Mouse (Mus musculus) heart, embryonic 16.5 days (tissue): ENCODE data around the gene Cntfr. TPM values are rescaled to one million over a fixed set of nuclear protein-coding genes. Genes with fewer than 3 reads are reported as not detected.
"Not testable (repeated sequence)": the region's sequence is repeated elsewhere in the genome, so short reads cannot be mapped to it uniquely, and the experiment has no call there.

Experiments used
- ATAC-seq: fragments of 200-750 bp; cut with Nextera tagmentation; replicated peaks from 2 replicates; pipeline ENCODE4 v1.8.0; 2017; ENCODE audit warnings: moderate number of reproducible peaks; ENCODE audit not compliant: insufficient read depth, low FRiP score; ENCODE audit errors: extremely low read depth
- H3K27ac ChIP-seq: fragments of 300-500 bp; sonication (generic); 2 replicates; pipeline ENCODE4 v1.5.1; 2014; ENCODE audit warnings: mild to moderate bottlenecking, low read length, control low read depth, moderate library complexity
- H3K27me3 ChIP-seq: fragments of 300-500 bp; sonication (generic); 2 replicates; pipeline ENCODE4 v1.6.1; 2014; ENCODE audit warnings: low read length, mixed read lengths; ENCODE audit not compliant: control insufficient read depth, insufficient read depth
- H3K36me3 ChIP-seq: fragments of 300-500 bp; sonication (generic); 2 replicates; pipeline ENCODE4 v1.6.1; 2014; ENCODE audit not compliant: control insufficient read depth, insufficient read depth
- H3K4me1 ChIP-seq: fragments of 300-500 bp; sonication (generic); 2 replicates; pipeline ENCODE4 v1.6.1; 2014; ENCODE audit warnings: low read length, mixed read lengths; ENCODE audit not compliant: control insufficient read depth, insufficient read depth
- H3K4me2 ChIP-seq: fragments of 300-500 bp; sonication (generic); 2 replicates; pipeline ENCODE4 v1.6.1; 2014; ENCODE audit warnings: low read depth, mild to moderate bottlenecking, control low read depth, low read length
- H3K4me3 ChIP-seq: fragments of 300-500 bp; sonication (generic); 2 replicates; pipeline ENCODE4 v1.5.1; 2014; ENCODE audit warnings: mild to moderate bottlenecking, control low read depth, low read length
- H3K9ac ChIP-seq: fragments of 300-500 bp; sonication (generic); 2 replicates; pipeline ENCODE4 v1.6.1; 2014; ENCODE audit warnings: low read length, control low read depth
- H3K9me3 ChIP-seq: fragments of 300-500 bp; sonication (generic); replicated peaks from 2 replicates; pipeline ENCODE4 v1.6.1; 2016; ENCODE audit warnings: low read length; ENCODE audit not compliant: control insufficient read depth
- whole genome bisulfite sequencing: fragments of 180-500 bp; shearing (Covaris S2); extraction: QIAGEN DNeasy Blood & Tissue Kit; methylation state at CpG from one replicate; pipeline ENCODE4 v1.1.7; 2014; 5-methylcytosine and 5-hydroxymethylcytosine counted together
- polyA plus RNA-seq: library from polyadenylated mRNA; unstranded; fragments of >200 nt; fragmentation: Nextera tagmentation; extraction: Ambion mirVana; gene quantifications from 2 replicates; pipeline ENCODE4 v1.2.1, GENCODE M21; 2015

Cntfr gene
- polyA plus RNA-seq, 1 experiment from 2014 or later: 1.5 TPM

DNA sequence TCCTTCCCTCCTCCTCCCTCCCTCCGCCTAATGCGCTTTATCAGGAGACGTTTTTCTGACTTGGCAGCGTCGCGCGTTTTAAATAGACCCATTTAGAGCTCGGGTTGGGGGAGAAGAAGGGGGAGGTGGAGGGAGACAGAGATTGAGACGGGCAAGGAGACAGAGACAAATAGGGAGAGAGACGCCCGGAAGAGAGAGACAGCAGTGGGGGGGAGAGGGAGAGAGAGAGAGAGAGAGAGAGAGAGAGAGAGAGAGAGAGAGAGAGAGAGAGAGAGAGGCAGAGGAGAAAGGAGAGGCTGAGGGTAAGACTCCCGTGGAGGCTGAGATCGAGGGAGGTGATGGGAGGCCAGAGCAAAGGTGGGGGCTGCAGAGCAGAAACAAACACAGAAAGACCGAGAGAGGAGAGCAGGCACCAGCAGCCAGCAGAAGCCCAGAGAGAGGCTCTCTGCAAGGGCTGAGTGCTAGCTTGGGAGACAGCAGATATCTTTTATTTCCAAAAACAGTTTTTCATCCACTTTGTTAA is 11.9 kb downstream of the Cntfr start:
- 1% methylated on average over 14 of the region's 14 CpGs for WGBS
- not testable (repeated sequence) for H3K27me3 ChIP-seq, ATAC-seq, H3K9ac ChIP-seq, H3K4me1 ChIP-seq, H3K4me2 ChIP-seq, H3K9me3 ChIP-seq, H3K4me3 ChIP-seq, H3K36me3 ChIP-seq, H3K27ac ChIP-seq

DNA sequence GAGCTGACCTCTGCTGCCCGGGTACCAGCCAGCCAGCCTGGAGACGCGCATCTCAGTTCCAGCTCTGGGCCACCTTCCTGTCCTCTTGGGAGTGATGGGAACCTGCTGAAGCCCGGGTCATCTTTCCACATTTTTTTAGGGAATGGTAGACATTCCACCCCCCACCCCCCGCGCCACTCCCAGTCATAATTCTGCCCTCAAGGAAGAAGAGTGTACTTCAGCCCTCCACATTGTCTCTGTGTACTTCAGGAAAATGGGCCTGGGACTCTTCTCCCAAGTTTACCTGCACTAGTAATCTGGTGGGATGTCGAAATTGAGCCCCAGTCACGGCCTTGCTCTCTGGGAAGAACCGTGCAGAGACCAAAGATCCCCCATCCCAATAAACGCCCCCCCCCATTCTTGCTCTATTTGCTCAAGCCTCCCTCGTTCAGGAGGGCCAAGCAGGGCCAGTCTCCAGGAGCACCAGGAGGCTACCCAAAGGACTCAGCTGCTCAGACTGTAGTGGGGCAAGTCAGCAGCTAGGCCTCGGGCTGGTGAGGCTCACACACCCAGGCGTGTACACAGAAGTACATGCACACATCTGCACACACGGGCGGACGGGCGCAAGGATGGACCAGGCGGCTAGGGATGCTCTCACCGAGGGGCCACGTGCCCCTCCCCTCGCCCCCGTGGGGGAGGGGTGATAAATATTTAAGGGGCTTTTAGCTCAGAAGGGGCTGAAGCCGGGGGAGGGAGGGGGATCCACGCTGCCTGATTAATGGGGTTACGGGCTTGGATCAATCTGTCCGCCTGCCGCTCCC is 12.6 kb downstream of the Cntfr start:
- H3K4me2 ChIP-seq: peak overlapping the region; percentile 23
- not testable (repeated sequence) for H3K4me3 ChIP-seq, ATAC-seq, H3K27ac ChIP-seq, H3K36me3 ChIP-seq, H3K4me1 ChIP-seq, H3K9me3 ChIP-seq, H3K9ac ChIP-seq, H3K27me3 ChIP-seq
- 6% methylated on average over 22 of the region's 27 CpGs for WGBS

DNA sequence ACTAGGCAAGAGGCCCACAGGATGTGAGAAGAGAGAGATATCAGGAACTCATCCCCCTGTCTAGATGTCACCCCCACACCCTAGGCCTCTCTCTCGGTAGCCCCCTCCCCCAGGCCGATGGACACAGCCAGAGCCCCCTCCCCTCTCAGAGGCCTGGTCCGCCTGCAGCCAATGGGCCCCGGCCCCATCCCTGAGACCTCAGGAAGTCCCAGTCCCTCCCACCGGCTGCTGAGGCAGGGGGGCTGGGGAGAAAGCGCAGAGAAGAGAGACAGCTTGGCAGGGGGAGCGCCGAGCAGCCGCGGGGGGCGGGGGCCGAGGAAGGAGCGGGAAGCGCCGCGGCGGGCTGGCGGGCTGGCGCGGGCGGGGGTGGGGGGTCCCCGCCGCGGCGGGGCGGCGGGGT is 13.6 kb downstream of the Cntfr start:
- H3K9ac ChIP-seq, H3K9me3 ChIP-seq, H3K27me3 ChIP-seq, ATAC-seq, H3K36me3 ChIP-seq, H3K27ac ChIP-seq: not testable (repeated sequence)
- Histone ChIP-seq H3K4me3 (peak overlapping the region; percentile 24), H3K4me1 (peaks cover 12% of the 10 kb centered on the region), H3K4me2 (peak overlapping the region; percentile 44)
- WGBS: 0% methylated on average over 1 of the region's 27 CpGs

DNA sequence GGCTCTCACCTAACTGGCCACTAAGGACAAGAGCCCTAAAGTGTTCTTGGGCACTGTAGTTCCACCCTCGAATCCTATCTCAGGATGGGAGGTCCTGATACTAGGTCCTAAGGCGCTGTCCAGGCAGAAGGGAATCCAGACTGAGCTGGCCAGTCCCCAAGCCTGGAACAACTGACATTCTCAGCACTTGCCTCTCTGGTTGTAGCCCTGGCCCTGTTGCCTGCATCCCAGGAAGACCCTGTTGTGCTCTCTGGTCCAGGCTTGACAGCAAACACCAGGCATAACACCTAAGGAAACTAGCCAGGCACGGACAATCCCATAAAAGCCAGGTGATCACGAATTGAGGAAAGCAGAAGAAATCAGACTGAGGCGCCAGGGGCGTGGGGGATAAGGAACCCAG is 14.1 kb downstream of the Cntfr start:
- no peak overlapping the region for H3K4me3 ChIP-seq
- 34% methylated on average over 6 of the region's 6 CpGs for WGBS
- H3K27me3 ChIP-seq: peaks cover 4% of the 10 kb centered on the region
- H3K9me3 ChIP-seq: no peaks in the 10 kb centered on the region
- no peak overlapping the region for H3K4me2 ChIP-seq
- no peak overlapping the region for H3K27ac ChIP-seq
- no peak overlapping the region for H3K9ac ChIP-seq
- H3K36me3 ChIP-seq: no peaks in the 10 kb centered on the region
- H3K4me1 ChIP-seq: peaks cover 12% of the 10 kb centered on the region
- no peak for ATAC-seq

DNA sequence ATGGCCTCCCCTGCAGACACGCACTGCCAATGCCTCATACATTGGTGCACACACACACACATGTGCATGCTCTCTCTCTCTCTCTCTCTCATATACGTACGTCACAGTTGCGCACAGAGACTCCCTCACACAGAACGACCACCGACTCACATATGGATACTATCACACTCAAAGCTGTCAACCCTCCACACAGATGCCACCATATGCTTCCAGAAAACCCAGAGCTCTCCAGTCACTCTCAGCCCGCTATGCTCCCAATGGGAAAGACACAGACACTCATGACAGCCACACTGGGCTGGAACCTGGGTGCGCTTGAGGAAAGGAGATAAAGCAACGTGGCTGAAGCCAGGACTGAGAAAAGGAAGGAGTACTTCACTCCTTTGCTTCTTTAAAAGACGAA is 14.9 kb downstream of the Cntfr start:
- H3K4me2 ChIP-seq: no peak overlapping the region
- no peaks in the 10 kb centered on the region for H3K9me3 ChIP-seq
- H3K9ac ChIP-seq: no peak overlapping the region
- H3K4me3 ChIP-seq: no peak overlapping the region
- H3K4me1 ChIP-seq: peaks cover 17% of the 10 kb centered on the region
- ATAC-seq: no peak
- H3K27me3 ChIP-seq: peaks cover 4% of the 10 kb centered on the region
- H3K36me3 ChIP-seq: no peaks in the 10 kb centered on the region
- no peak overlapping the region for H3K27ac ChIP-seq
- WGBS: 63% methylated on average over 10 of the region's 10 CpGs

DNA sequence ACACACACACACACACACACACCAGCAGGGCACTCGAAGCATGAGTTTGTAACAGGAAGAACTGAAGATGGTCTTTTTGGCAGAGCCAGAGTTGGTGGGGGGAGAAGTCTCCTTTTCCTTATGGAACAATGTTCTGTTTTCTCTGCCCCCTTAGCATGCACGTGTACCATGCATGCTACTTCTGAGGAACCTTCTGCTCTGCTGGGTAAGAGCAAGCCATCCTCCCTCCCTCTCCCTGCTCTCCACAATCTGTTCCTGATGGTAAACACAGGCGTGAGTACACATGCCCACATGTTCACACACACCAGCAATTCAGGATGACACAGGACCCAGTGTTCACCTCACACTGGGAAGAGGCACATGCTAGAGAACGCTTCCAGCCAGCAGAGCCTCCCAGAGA is 15.7 kb downstream of the Cntfr start:
- WGBS: 64% methylated on average over 4 of the region's 4 CpGs
- Histone ChIP-seq H3K9me3 (no peaks in the 10 kb centered on the region), H3K4me3 (no peak overlapping the region), H3K9ac (no peak overlapping the region), H3K36me3 (no peaks in the 10 kb centered on the region), H3K27ac (no peak overlapping the region), H3K27me3 (peaks cover 4% of the 10 kb centered on the region), H3K4me2 (no peak overlapping the region), H3K4me1 (peaks cover 24% of the 10 kb centered on the region)
- no peak for ATAC-seq

DNA sequence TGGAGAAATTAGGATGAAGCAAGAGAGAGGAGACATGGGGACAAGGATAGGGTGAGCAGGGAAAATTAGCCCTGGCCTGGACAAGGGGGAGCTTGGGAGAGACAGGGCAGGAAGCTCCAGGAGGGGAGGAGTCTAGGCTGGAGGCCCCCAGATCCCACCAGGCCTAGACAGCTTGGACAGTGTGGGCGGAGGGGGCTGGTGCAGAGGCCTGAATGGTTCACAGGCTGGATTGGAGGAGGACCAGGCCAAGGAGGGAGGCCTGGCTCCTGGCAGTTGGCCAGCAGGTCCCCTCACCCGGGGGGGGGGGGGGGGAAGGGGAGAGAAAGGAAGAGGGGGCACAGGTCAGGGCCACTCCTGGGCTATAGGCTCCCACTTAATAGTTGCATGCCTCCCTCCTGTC is 17.6 kb downstream of the Cntfr start:
- Histone ChIP-seq H3K9me3 (no peaks in the 10 kb centered on the region), H3K4me1 (peaks cover 27% of the 10 kb centered on the region), H3K9ac (peak overlapping the region; percentile 26; the same call in 1 of the 2 replicates), H3K27ac (no peak overlapping the region), H3K36me3 (no peaks in the 10 kb centered on the region), H3K27me3 (peaks cover 4% of the 10 kb centered on the region), H3K4me3 (no peak overlapping the region), H3K4me2 (no peak overlapping the region)
- ATAC-seq: no peak
- WGBS: 44% methylated on average over 1 of the region's 2 CpGs

DNA sequence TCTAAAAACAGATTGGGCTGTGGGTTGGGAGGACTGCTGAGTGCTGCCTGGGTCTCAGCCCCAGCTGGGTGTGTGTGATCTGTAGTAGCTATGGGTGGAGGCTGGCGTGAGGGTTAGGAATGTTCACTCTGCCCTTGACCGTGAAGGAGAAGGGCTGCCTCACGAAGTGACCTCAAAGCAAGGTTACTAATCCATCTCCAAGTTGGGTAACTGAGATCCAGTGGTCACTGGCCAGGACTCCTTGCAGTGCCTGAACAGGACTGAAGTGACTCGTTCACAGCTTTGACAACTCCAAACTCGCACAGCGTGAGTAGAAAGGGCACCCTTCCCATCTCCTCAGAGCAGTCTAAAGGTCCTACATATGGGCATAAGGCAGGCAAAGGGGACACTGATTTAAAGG is 18.0 kb downstream of the Cntfr start:
- no peak overlapping the region for H3K27ac ChIP-seq
- H3K9me3 ChIP-seq: no peaks in the 10 kb centered on the region
- peaks cover 27% of the 10 kb centered on the region for H3K4me1 ChIP-seq
- H3K4me2 ChIP-seq: no peak overlapping the region
- no peaks in the 10 kb centered on the region for H3K36me3 ChIP-seq
- ATAC-seq: no peak
- H3K27me3 ChIP-seq: peaks cover 6% of the 10 kb centered on the region
- 0 out of 2 replicates have a peak overlapping the region, but pooled peaks have one; percentile 26 for H3K9ac ChIP-seq
- WGBS: 44% methylated on average over 6 of the region's 6 CpGs
- no peak overlapping the region for H3K4me3 ChIP-seq

DNA sequence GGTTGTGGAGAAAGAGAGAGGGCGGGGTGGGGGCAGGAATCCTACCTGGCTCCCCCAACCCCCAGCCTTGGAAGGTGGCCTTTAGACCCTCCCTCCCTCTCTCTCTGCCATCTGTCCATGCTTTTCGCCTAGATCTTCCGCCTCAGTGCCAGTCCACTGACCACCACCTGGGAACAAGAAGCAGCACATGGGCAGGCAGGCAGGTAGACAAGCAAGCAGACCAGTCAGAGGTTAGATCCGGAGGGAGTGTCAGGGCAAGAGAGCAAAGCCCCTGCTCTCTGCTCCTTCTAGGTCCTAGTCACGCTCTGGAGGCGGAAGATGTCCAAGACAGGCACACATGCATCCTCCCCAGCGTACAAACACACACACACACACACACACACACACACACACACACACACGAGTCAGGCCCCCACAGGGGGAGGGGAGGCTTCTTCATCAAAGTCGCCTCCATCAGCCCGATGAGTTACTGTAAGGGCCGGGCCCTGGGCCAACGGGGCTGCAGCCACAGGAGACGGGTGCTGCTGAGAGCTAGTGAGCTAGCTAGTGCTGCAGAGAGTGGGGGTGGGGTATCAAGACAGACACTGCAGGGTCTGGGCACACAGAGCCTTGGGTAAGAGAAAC is 19.8 kb downstream of the Cntfr start:
- no peaks in the 10 kb centered on the region for H3K9me3 ChIP-seq
- no peak overlapping the region for H3K9ac ChIP-seq
- peaks cover 8% of the 10 kb centered on the region for H3K27me3 ChIP-seq
- WGBS: 41% methylated on average over 13 of the region's 13 CpGs
- no peak overlapping the region for H3K4me3 ChIP-seq
- no peak overlapping the region for H3K27ac ChIP-seq
- peaks cover 26% of the 10 kb centered on the region for H3K4me1 ChIP-seq
- no peaks in the 10 kb centered on the region for H3K36me3 ChIP-seq
- 0 out of 2 replicates have a peak overlapping the region, but pooled peaks have one; percentile 5 for H3K4me2 ChIP-seq
- peak; percentile 61 for ATAC-seq
